Mouse (Mus musculus) heart, embryonic 11.5 days (tissue): ENCODE measurements around the gene Fbxl7. TPM values are rescaled to one million over a fixed set of nuclear protein-coding genes. Genes with fewer than 3 reads are reported as not detected.
A peak's percentile ranks its signal among the peaks of the same experiment; 100 is the strongest.

Experiments
- ATAC-seq: fragments of 200-750 bp; cut with Nextera tagmentation; replicated peaks from 2 replicates; pipeline ENCODE4 v1.8.0; 2017; ENCODE audit warnings: moderate library complexity; ENCODE audit not compliant: insufficient number of reproducible peaks, low FRiP score, low TSS enrichment
- H3K27ac ChIP-seq: fragments of 300-500 bp; sonication (generic); 2 replicates; pipeline ENCODE4 v1.5.1; 2014; ENCODE audit warnings: mild to moderate bottlenecking, low read depth, low read length
- H3K27me3 ChIP-seq: fragments of 300-500 bp; sonication (generic); 2 replicates; pipeline ENCODE4 v1.6.1; 2014; ENCODE audit warnings: mild to moderate bottlenecking, low read length, mixed read lengths; ENCODE audit not compliant: control insufficient read depth, insufficient read depth
- H3K36me3 ChIP-seq: fragments of 300-500 bp; sonication (generic); 2 replicates; pipeline ENCODE4 v1.6.1; 2014; ENCODE audit warnings: mild to moderate bottlenecking, low read length, moderate library complexity, mixed read lengths; ENCODE audit not compliant: control insufficient read depth, insufficient read depth
- H3K4me1 ChIP-seq: fragments of 300-500 bp; sonication (generic); 2 replicates; pipeline ENCODE4 v1.6.1; 2014; ENCODE audit warnings: low read length; ENCODE audit not compliant: control insufficient read depth, insufficient read depth
- H3K4me2 ChIP-seq: fragments of 300-500 bp; sonication (generic); 2 replicates; pipeline ENCODE4 v1.6.1; 2014; ENCODE audit warnings: mild to moderate bottlenecking, moderate library complexity
- H3K4me3 ChIP-seq: fragments of 300-500 bp; sonication (generic); 2 replicates; pipeline ENCODE4 v1.5.1; 2014; ENCODE audit warnings: low read depth, low read length
- H3K9ac ChIP-seq: fragments of 300-500 bp; sonication (generic); 2 replicates; pipeline ENCODE4 v1.6.1; 2014; ENCODE audit warnings: mild to moderate bottlenecking, low read depth, low read length, moderate library complexity
- H3K9me3 ChIP-seq: fragments of 300-500 bp; sonication (generic); replicated peaks from 2 replicates; pipeline ENCODE4 v1.6.1; 2016; ENCODE audit warnings: low read length; ENCODE audit not compliant: control insufficient read depth
- WGBS: fragments of 180-500 bp; shearing (Covaris S2); extraction: QIAGEN DNeasy Blood & Tissue Kit; methylation state at CpG from one replicate; pipeline ENCODE4 v1.1.7; 2014; ENCODE audit not compliant: insufficient replicate concordance; 5-methylcytosine and 5-hydroxymethylcytosine counted together
- polyA plus RNA-seq: library from polyadenylated mRNA; unstranded; fragments of >200 nt; fragmentation: Nextera tagmentation; extraction: Ambion mirVana; gene quantifications from 2 replicates; pipeline ENCODE4 v1.2.1, GENCODE M21; 2014

Fbxl7 gene
- 11.0 and 13.4 TPM in 2 replicates for polyA plus RNA-seq

DNA sequence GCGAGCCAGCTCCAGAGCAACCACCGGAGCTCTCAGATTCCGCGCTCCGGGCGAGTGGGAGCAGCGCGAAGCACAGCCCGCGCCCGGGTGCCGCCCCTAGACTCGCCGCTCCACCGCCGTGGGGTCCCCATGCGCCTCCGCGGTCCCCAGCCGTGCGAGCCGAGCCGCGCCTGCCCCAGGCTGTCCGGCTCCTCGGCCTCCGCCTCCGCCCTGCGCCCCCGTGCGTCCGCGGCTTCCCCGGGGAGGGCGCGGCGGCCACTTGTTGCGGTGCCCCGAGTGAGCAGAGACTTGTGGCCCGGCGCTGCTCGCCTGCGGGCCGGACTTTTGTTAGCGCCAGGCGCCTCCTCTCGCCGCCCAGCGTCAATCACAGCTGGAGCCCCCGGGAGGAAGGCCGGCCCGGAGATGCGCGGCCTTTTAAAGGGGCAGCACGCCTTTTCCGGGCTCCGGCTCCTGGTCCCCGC is at the start of gene Fbxl7:
Gene Fbxl7, minus strand, starts transcription at position 330 of the 461 bp plus-strand sequence.
- Histone ChIP-seq H3K9ac (peak within 1 kb of the TSS; percentile 80), H3K4me1 (no peaks in the 10 kb centered on the region), H3K36me3 (no peaks in the 10 kb centered on the region), H3K9me3 (no peaks in the 10 kb centered on the region), H3K4me3 (peak within 1 kb of the TSS; percentile 57), H3K27me3 (no peaks in the 10 kb centered on the region), H3K4me2 (peak within 1 kb of the TSS; percentile 86), H3K27ac (peak within 1 kb of the TSS; percentile 62)
- peak; percentile 82 for ATAC-seq
- WGBS = under 1% methylated on average over 47 of the region's 58 CpGs

DNA sequence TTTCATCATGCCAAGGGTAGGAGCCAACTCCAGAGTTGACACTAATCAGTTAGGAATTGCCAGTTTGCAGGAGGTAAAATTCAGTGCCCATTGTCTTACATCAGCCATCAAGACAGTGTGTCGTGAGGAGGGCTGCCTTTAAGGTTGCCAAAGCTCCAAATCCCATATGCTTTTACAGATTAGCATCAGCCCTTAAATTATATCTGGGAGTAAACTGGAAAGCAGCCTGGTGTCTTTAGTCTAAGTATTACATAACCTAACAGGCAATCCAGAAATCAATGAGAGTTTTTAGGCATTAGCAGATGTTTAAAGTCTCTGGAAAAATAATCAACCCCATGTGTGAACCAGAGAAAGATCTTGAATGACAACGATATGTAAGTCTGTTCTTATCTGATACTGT is 26.6 kb upstream of the Fbxl7 start:
- Histone ChIP-seq H3K4me2 (no peak overlapping the region), H3K9me3 (peaks cover 2% of the 10 kb centered on the region; the same call in 1 of the 2 replicates), H3K36me3 (no peaks in the 10 kb centered on the region), H3K4me1 (no peaks in the 10 kb centered on the region), H3K9ac (no peak overlapping the region), H3K27me3 (no peaks in the 10 kb centered on the region), H3K27ac (no peak overlapping the region), H3K4me3 (no peak overlapping the region)
- no peak for ATAC-seq
- WGBS = 63% methylated on average over 2 of the region's 2 CpGs

DNA sequence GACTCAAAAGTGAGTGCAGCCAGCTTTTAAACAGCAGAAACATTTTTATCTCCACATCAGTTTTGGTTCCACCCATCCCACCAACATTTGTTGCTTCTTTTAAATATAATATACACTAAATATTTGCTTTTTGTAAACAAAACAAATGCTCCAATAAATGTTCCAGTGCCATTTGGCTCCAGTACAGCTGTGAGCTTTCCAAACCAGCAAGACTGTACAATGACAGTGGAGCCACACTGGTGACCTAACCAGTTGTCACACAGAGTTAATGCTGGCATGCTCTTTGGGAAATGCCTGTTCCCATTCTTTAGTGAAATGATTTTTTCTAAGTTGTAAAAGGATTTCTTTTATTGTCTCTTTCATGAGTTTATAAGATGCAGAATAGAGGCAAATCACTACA is 18.0 kb upstream of the Fbxl7 start:
- Histone ChIP-seq H3K4me1 (no peaks in the 10 kb centered on the region), H3K4me3 (no peak overlapping the region), H3K4me2 (no peak overlapping the region), H3K27me3 (no peaks in the 10 kb centered on the region), H3K9me3 (no peaks in the 10 kb centered on the region; the same call in 1 of the 2 replicates), H3K27ac (no peak overlapping the region), H3K36me3 (no peaks in the 10 kb centered on the region), H3K9ac (no peak overlapping the region)
- no peak for ATAC-seq

DNA sequence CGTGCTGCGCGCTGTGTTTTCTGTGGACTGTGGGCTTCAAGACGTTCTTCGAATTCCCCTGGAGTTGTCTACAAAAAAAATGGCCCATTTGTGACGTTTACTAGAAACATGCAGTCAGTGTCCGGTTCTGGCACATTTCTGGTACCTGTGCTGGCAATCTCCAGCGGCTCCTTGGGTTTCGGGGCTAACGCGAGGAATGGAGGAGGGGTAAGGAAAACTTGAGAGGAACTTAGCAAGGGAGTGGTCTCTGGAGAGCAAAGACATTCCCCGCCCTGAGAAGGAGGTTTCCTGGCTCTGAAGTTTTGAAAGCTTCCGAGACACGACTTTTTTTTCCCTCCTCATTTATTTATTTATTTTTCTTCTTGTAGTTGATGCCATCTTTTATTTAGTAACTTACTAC is 381 bp upstream of the Fbxl7 start:
- no peaks in the 10 kb centered on the region for H3K9me3 ChIP-seq
- H3K4me2 ChIP-seq = peak overlapping the region; percentile 86
- no peaks in the 10 kb centered on the region for H3K4me1 ChIP-seq
- WGBS = under 1% methylated on average over 14 of the region's 14 CpGs
- H3K9ac ChIP-seq = peak overlapping the region; percentile 80
- H3K4me3 ChIP-seq = peak overlapping the region; percentile 57
- H3K27ac ChIP-seq = peak overlapping the region; percentile 62
- no peaks in the 10 kb centered on the region for H3K36me3 ChIP-seq
- no peak for ATAC-seq
- H3K27me3 ChIP-seq = no peaks in the 10 kb centered on the region

DNA sequence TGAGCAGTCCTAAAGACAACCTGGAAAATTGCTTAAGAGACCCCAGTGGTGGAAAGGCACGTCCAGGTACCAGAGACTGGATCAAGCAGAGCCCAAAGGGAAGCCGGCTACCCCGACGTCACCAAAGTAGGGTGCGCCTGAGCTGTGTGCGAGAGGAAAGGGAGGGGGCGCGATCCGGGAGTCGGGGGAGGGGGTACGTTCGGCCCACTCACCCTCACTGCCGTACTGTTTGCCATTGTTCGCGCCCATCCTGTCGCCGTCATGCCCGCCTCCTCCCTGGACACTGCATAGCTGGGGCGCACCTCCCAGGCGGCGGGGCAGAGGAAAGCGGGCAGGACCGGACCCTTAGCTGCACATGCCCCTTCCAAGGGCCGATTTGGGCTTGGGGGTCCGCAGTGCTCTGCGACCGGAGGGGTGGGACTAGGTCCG is 565 bp downstream of the Fbxl7 start:
- WGBS = under 1% methylated on average over 25 of the region's 28 CpGs
- Histone ChIP-seq H3K9me3 (no peaks in the 10 kb centered on the region), H3K36me3 (no peaks in the 10 kb centered on the region), H3K27ac (peak overlapping the region; percentile 62), H3K27me3 (no peaks in the 10 kb centered on the region), H3K4me2 (peak overlapping the region; percentile 86), H3K4me3 (peak overlapping the region; percentile 57), H3K4me1 (no peaks in the 10 kb centered on the region), H3K9ac (peak overlapping the region; percentile 80)
- peak; percentile 64 for ATAC-seq

DNA sequence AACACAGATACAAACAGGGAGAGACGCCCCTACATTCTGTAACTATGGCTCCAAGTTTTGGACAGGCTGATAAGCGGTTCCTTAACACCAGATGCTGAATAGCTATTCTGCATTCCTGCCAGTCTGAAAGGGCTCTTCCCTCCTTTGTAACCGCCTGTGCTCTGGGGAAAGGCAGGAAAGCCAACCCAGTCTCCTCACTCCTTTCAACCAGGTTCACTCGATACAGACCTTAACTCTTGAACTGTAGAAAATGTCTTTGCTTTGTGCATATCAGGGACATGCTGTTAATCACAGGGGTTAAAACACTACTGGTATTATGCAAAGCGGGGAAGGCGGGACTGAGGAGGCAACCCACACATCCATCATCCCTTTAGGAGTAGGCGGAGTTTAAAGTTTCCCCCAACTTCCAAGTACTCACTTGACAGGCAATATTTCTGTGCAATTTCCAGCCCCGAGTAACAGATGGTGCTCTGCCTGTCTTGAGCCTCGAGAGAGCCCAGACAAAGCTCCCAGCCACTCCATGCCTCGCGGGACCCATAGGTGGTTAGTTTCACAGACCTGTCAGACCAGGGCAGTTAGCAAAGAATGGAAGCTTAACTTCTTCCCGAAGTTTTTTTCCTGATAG is 1.2 kb downstream of the Fbxl7 start:
- H3K36me3 ChIP-seq = no peaks in the 10 kb centered on the region
- H3K4me2 ChIP-seq = peak overlapping the region; percentile 86
- WGBS = 1% methylated on average over 12 of the region's 12 CpGs
- H3K27me3 ChIP-seq = no peaks in the 10 kb centered on the region
- no peaks in the 10 kb centered on the region for H3K9me3 ChIP-seq
- ATAC-seq = peak; percentile 35; the same call in 1 of the 2 replicates
- peak overlapping the region; percentile 57 for H3K4me3 ChIP-seq
- H3K4me1 ChIP-seq = no peaks in the 10 kb centered on the region
- H3K27ac ChIP-seq = peak overlapping the region; percentile 62; the same call in 1 of the 2 replicates
- peak overlapping the region; percentile 80 for H3K9ac ChIP-seq

DNA sequence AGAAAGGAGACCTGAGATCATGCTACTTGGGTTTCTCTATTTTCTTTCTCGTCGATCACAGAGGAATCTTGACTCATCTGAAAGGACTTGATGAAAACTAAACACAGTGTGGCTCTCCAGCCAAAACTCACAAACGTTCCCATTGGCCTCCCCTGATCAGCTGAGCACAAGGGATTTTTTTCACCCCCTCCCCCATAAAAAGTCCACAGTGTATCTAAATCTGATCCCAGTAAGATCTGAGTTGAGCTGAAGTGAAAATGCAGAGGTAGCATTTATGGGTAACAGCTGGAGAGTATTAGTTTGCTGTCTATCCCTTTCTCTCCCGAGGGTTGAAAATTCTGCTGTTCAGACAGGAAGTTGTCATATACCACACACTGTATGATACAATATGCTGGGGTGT is 2.2 kb downstream of the Fbxl7 start:
- Histone ChIP-seq H3K9me3 (no peaks in the 10 kb centered on the region), H3K27me3 (no peaks in the 10 kb centered on the region), H3K4me1 (no peaks in the 10 kb centered on the region), H3K4me3 (0 out of 2 replicates have a peak overlapping the region, but pooled peaks have one; percentile 15), H3K36me3 (no peaks in the 10 kb centered on the region), H3K27ac (no peak overlapping the region), H3K4me2 (peak overlapping the region; percentile 38), H3K9ac (no peak overlapping the region)
- no peak for ATAC-seq
- WGBS = 38% methylated on average over 4 of the region's 4 CpGs

DNA sequence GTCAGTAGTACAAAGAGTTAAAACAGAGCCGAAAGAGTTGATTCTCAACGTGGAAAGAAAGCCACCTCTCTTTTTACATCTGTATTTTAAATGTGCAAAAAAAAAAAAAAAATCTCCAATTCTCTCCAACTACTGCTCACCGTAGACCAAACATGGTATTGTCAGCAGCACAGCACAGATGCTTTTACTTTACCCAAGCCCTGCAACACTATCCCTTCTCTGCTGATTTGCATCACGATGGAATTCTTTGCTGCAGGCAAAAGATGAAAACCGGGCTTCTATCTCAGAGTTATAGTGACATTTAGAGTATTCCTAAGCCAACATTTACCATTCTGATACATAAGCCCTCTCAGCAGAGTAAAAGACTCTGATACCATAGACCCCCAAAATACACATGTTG is 5.4 kb downstream of the Fbxl7 start:
- Histone ChIP-seq H3K9ac (no peak overlapping the region), H3K27me3 (no peaks in the 10 kb centered on the region), H3K27ac (no peak overlapping the region), H3K4me2 (no peak overlapping the region), H3K4me1 (no peaks in the 10 kb centered on the region), H3K4me3 (no peak overlapping the region), H3K36me3 (no peaks in the 10 kb centered on the region), H3K9me3 (no peaks in the 10 kb centered on the region)
- ATAC-seq = no peak
- WGBS = 68% methylated on average over 5 of the region's 5 CpGs

DNA sequence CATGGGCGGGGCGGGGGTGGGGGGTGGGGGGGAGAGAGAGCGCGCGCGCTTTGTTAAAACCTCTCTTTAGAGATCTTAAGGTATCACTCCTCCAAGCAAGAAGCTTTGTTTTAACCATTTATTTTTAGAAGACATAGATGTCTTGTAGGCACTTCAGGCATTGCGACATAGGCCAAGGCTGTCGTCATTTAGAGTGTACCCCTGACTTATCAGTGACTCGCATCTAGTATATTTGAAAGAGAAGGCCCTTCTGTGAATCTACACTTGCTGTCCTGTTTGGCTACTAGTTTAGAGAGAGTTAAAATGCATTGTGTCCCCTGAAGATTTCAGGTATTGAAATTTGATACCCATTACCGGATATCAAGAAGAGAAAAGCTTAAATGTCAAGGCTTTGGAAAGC is 7.2 kb downstream of the Fbxl7 start:
- Histone ChIP-seq H3K4me1 (no peaks in the 10 kb centered on the region), H3K27ac (no peak overlapping the region), H3K27me3 (no peaks in the 10 kb centered on the region), H3K4me3 (no peak overlapping the region), H3K4me2 (no peak overlapping the region), H3K9me3 (no peaks in the 10 kb centered on the region), H3K9ac (no peak overlapping the region), H3K36me3 (no peaks in the 10 kb centered on the region)
- 62% methylated on average over 10 of the region's 10 CpGs for WGBS
- no peak for ATAC-seq
